Mouse (Mus musculus): ENCODE results near the gene Rcan1. TPM values are rescaled to one million over a fixed set of nuclear protein-coding genes. Genes with fewer than 3 reads are reported as not detected.
"Not testable (repeated sequence)": the region's sequence is repeated elsewhere in the genome, so short reads cannot be mapped to it uniquely, and the experiment has no call there.

Gene Rcan1
- total RNA-seq, 2 experiments from 2014 or later: 2.0 TPM; not detected in 1

DNA sequence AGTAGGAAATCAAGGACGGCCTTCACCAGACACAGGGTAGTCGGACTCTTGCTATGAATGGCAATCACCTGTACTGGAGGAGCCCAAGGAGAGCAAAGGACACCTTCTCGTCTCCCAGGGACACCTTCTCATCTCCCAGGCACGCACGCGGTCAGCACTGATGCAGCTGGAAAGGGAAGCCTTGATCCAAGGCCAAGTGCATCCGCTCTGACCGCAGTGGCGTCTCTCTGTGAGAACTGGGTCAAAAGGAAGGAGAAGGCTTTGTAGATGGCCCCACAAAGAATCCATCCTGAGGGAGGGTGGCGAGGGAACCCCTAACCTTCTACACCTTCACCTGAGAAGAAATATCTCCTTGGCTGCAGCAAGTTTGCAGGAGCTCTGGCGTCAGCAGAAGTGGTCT, 28.5 kb downstream of the Rcan1 start:
- no peak for ATAC-seq (replicated peaks; ENCODE audit: low FRiP score, poor library complexity, severe bottlenecking)

DNA sequence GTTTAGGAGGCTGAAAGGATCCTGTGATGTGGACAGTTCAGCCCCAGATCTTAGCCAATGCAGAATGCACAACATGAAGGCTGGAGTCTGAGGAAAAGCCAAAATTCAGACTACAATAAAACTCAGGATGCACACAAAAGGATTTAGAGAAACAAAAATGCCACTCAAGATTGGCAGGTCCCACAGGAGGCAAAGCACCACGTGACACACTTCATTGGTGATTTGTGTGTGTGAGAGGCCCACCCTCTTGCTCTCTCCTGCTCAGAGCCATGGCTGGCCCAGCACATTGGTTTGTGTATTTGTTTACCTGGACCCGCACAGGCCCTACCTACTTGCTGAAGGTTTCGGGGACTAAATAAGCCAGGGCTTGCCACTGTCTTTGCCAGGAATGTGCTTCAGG, 29.5 kb downstream of the Rcan1 start:
- ATAC-seq (replicated peaks; ENCODE audit: low FRiP score, poor library complexity, severe bottlenecking): no peak

DNA sequence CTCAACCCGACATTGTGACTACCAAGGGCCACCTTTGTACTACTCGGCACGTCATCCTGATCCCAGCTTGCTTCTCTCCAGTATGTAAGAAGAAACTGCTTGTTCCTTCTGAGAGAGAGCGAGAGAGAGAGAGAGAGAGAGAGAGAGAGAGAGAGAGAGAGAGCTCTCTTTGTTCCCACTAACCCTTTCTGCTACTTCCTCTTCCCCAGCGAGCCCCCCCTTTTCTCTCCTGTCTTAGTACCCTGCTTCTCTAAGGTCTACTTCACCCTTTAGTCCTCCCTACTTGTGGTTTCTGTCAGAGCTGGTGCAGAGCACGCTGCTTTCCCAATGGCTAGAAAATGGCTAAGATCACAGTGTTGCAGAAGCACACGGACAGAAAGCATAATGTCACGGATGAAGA, 30.4 kb downstream of the Rcan1 start:
- no peak for ATAC-seq (replicated peaks; ENCODE audit: low FRiP score, poor library complexity, severe bottlenecking)

DNA sequence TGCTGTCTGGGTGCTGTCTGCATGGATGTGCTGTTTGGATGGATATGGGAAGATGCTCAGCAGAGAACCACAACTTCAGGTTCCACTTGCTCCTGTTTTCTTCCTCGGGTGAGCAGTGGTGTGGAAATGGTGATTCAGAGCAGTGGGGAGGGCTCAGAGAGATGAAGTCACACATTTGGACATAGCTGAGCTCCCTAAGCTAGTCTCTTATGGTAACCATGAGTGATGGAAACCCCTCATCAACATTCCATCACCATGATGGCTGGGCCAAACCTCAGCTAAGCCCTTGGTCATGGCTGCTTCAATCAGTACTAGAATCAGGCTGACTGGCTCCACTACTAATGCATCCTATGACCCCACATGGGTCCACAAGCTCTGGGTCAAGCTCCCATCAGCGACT, 30.9 kb downstream of the Rcan1 start:
- ATAC-seq (replicated peaks; ENCODE audit: low FRiP score, poor library complexity, severe bottlenecking): no peak

DNA sequence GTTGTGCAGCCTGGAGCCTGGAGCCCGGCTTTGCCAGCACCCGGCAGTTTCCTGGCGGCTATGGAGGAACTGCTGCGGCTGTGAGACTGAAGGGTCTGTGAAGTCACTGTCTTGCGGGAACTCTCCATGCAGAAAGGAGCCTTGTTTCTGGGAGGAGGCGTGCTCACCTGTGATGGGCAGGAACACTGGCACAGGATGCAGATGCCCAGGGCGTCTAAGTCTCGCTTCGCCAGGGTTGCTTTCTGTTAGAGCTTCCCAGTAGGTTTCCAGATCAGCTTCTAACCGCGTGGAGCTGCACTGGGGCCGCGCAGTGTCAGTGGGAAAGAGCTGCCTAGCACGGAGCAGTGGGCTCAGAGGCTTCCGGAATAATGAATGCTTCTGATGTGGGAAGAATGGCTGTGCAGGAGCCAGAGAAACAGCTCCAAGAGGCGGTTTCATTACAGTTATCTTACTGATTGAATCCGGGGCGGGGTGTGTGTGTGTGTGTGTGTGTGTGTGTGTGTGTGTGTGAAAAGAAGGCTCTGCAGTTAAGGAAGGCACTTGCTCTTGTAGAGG, 35.2 kb downstream of the Rcan1 start:
- ATAC-seq (replicated peaks; ENCODE audit: low FRiP score, poor library complexity, severe bottlenecking): no peak

DNA sequence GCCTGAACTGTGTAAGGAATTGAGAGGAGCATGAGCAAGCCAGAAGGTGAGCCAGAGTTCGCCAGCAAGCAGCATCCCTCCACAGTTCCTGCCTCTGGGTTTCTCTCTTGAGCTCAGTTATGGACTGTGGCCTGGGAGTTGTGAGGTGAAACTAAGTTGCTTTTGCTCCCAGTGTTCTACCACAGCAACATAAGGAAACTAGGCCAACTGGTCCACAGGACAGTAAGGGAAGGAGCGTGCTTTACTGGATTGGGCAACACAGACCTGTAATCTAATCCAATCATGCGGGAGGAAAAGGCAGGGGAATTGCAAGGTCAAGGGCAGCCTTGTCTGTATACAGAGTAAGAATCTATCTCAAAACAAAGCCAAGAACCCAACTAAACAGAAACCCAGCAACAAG, 37.5 kb downstream of the Rcan1 start:
- ATAC-seq (replicated peaks; ENCODE audit: low FRiP score, poor library complexity, severe bottlenecking): no peak

DNA sequence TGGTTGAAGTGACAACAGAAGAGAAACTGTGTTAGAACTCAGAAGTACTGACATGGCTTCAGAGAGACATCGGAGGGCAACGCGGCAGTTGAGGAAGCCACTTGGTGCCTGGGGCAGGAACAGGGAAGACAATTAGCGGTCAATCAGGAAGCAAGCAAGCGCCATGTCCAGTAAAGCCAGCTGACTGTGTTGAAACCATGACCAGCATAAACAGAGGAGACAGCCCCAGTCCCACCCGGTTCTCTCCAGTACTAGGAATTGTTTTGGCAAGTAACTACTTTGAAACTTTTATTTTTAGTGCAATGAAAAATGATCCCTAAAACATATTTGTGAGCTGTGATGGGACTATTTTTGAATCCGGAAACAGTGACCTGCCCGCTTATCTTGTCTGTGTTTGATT, 39.9 kb downstream of the Rcan1 start:
- no peak for ATAC-seq (replicated peaks; ENCODE audit: low FRiP score, poor library complexity, severe bottlenecking)

DNA sequence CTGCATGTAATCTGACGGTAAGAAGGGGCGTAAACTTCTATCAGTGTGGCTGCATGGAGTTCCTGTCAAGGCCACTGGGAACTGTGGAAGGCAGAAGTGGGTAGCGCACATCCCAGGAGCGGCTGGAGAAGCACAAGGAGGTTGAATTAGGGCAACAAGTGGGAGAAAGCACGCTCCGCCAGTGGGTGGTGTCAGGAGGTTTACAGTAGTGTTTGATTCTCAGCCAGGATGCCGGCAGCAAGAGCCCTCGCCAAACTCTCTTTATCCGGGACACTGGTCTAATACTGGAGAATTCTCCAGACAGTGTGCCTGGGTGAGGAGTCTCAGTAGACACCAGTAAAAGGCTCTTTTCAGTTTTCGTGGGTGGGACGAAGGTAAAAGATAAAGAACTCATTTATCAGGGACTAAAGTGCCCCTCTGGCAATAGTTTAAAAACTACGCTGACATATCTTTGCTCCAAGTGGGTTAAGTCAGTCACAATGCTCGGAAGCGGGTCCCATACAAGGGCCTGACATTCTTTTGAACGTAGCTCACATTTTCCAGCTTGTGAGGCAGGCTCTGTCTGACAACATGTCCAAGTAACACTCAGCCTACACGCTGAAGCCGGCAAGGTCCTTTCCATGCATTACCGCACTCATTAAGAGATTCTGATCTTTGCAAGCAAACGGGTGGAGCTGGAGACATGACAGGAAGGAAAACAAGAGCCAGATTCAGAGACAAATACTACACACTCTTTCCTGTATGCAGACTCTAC, 42.3 kb downstream of the Rcan1 start:
- ATAC-seq (replicated peaks; ENCODE audit: low FRiP score, poor library complexity, severe bottlenecking): no peak

DNA sequence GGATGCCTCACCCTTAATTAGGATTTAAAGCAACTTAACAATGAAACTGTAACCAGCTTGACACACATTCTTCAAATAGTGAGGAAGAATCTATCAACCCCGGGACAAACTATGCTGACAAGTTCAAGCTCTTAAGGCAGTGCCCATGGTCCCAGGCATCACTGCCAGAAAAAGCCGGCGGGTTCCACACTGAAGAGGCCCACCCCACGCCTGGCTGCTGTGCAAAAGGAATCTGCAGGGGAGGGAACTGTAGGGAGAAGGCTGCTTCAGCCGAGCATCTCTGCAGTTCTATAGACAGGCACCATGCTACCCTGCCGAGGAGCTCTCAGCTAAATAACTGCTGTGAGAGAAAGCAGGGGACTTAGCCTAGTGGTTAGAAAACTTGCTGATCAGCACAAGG, 44.0 kb downstream of the Rcan1 start:
- ATAC-seq (replicated peaks; ENCODE audit: low FRiP score, poor library complexity, severe bottlenecking): no peak

DNA sequence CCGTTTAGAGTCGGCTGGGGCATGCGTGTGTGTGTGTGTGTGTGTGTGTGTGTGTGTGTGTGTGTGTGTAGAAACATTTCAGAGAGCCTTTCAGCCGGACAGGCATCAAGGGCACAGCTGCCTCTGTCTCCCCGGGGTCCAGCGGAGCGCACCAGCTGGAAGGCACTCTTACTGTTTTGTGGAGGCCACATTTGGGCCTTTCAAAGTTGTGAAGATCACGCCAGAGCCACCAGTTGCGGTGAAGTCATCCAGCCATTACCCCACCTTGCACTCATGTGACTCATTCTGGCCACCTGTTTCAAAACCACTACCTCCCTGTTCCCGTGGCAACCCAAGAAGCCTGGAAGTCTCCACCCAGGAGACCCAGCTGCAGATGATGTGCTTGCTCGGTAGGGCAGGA, 44.8 kb downstream of the Rcan1 start:
- no peak for ATAC-seq (replicated peaks; ENCODE audit: low FRiP score, poor library complexity, severe bottlenecking)

DNA sequence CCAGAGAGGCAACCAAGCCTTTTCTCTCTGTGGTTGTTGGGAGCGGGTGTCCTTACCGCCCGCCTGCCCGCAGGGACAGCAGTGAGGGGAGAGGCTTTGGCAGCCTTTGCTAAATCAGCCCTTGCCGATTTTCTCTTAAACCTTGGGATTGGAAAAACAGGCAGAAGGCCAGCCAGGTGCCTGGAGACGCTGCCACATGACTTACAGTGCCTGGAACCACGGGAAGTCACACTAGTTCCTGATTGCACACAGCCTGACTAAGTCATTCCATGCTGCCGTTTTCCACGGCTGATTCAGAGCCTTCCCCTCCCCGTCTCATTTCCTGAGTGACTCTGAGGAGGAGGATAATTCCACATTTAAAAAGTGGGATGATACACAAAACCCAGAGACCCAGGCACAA, 47.3 kb downstream of the Rcan1 start:
- no peak for ATAC-seq (replicated peaks; ENCODE audit: low FRiP score, poor library complexity, severe bottlenecking)

DNA sequence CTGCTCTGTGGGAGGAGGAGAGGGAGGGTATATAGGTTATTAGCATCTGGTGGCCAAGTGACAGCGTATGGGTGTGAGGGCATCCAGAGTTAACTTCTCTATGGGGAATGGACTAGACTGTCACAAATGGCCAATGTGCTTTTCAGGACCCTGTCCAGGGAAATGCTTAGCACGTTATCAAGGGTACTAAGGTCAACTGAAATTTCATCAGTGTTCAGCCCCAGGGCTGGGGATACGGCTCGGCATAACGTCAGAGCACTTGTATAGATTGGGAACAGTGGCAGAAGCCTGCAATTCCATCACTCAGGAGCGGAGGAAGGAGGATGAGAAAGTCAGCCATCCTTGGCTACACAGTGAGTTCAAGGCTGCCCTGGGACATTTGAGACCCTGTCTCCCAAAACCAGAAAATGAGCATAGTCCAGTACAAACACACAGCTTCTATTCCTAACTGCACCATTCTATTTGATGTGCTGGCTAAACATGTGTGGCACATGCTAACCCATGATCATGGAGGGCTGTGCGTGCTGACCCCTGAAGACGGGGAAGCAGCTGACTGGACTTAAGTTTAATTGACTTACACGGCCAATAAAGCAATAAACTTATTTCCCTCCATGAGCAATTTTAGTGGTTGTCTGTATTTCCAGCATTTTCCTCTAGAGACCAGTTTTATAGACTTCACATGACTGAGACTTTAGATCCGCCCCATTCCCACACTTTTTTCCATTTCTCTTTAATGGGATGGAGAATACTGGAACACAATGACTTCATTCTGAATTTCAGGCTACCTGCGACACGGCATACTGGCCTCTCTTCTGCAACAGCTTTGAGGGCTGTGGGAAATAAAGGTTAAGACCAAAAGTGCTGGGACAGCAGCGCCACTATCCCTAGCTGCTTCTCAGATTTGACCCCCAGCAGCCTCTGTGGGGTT, 48.0 kb downstream of the Rcan1 start:
- ATAC-seq (replicated peaks; ENCODE audit: low FRiP score, poor library complexity, severe bottlenecking): no peak

DNA sequence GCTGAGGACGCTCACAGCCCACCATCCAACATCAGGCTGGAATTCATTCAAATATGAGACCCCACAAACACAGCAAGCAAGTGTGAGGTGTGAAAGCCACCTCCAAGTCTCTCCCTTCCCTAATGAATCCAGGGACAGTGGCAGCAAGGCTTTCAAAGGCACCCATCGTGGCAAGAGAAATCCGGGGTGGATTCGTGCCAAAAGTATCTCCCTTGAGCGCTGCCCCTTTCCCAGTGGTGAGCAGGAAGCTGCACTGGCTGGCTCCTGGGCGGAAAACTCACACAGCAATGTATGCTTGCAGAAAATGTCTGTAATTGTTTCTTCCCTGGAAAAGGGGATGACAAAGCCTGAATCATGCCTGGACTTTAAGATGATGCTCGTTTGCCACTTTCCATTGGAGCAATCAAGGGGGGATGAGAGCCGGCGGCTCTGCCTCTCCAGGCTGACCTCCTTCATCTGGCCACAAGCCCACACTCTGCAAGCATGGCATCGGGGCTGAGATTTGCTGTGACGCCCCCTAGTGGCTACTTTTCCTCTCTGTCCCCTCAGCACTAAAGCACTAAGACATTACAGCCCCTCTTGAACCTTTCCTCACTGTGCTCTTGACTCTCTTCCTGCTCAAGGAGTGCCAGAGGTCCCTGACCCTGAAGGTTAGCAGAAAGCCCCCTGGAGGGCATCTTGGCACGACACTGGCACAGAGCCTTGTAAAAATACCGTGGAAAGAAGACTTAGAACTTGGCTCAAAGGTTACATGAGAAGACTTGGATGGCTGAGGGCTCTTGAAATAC, 49.3 kb downstream of the Rcan1 start:
- ATAC-seq (replicated peaks; ENCODE audit: low FRiP score, poor library complexity, severe bottlenecking): no peak

DNA sequence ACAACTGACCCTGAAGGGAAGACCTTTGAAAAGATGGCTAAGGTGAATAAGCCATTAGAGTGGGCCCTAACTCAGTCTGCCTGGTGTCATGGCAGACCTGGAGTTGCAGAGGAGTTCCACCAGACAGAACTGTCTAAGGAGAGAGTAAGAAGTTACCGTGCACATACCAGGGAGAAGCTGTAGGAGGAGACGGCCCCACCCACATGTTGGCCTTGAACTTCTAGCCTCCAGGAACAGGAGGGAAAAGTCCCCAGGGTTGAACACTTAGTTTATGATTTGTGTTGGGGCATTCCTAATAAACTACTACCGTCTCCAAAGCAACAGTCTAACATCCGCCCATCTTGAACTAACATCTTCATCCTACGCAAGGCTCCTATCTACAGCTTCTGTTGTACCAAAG, 50.0 kb downstream of the Rcan1 start:
- ATAC-seq (replicated peaks; ENCODE audit: low FRiP score, poor library complexity, severe bottlenecking): no peak; the same call in 1 of the 2 replicates

DNA sequence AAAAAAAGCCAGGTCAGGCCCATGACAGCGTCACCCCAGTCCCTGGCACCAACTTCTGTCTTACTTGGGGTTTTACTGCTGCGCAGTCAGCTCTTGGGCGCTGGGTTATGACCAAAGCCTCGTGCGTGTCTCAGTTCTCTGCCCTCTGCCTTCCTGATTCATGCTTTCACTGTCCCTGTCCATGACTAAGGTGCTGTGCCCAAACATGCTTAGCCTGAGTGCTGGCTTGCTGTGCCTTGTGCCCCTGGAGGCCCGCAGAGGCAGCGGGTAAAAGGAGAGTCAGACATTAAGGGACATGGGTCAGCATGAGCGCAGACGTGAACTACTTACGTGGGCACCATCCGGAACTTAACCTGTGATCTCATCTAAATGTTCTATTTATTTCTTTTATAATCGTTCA, 51.6 kb downstream of the Rcan1 start:
- ATAC-seq (replicated peaks; ENCODE audit: low FRiP score, poor library complexity, severe bottlenecking): no peak

DNA sequence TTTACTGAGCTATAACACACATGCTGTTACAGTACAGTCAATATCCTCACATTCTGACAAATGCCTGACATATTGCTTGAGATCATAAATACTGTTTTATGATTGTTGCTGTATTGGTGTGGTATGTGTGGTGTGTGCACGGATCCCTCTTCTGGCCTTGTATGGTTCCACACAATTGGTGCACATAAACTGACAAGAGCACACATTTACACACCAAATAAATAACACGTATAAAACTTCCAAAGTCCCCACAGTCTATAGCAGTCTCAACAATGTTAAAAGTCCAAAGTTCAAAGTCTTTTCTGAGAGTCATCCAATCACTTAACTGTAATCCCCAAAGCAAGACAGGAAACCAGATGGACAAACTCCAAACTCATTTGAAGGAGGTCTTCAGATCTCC, 53.4 kb downstream of the Rcan1 start:
- no peak for ATAC-seq (replicated peaks; ENCODE audit: low FRiP score, poor library complexity, severe bottlenecking)

DNA sequence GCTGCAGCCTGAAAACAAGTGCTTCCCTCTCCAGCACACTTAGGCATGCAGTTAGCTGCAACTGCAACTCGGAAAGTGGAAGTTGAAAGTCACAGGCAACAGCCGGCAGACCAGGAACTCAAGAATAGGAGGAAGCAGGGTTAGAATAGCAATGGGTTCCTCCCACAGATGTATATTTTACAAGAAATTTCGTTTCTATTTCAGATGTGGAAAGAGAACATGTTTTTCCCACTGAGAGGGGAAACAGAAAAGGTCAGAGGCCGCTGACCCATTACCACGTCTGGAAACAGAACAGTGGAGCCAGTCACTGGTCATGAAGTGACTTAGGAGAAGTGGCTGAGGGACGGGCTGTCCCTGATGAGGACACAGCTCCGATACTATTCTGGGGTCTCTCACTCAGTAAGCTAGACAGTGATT, 55.0 kb downstream of the Rcan1 start:
- ATAC-seq (replicated peaks; ENCODE audit: low FRiP score, poor library complexity, severe bottlenecking): no peak

DNA sequence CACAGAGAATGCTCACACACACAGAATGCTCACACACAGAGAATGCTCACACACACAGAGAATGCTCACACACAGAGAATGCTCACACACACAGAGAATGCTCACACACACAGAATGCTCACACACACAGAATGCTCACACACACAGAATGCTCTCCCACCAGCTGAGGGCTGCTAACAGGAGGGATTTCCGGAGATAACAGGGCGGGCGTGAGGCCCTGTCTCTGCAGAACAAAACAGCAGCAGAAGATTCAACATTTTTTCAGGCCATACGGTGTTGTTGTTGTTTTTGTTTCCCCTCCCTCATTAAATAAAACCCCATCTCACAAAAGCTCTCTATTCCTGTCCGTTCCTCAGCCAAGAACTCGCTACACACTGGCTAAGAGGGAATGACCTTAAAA, 55.6 kb downstream of the Rcan1 start:
- not testable (repeated sequence) for ATAC-seq (replicated peaks; ENCODE audit: low FRiP score, poor library complexity, severe bottlenecking)

DNA sequence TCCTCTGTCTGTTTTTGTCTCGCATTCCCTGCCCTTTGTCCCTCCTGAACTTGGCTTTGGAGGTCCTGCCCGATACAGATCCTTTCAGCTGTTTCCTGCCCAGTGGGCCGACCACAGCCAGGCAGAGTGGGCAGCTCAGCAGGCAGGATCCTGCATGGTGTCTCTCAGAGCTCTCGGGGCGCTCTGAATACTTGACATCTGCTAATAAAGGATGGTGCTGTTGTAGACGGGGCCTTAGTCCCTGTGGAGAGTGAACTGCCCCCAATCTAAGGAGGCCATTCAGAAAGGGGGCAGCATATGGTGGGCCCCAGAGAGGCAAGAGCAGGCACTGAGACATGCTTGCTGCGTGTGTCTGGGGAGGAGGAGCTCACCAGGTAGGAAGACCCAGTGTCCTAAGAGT, 57.8 kb downstream of the Rcan1 start:
- no peak for ATAC-seq (replicated peaks; ENCODE audit: low FRiP score, poor library complexity, severe bottlenecking)

Measured in erythroblast, adult 5-6 weeks (primary cell).